Mouse (Mus musculus) brain, embryonic 14.5 days (tissue): Measurements from ENCODE around the gene Kctd15.

Experiments
- CTCF ChIP-seq: fragments of 200-500 bp; IDR thresholded peaks from 2 replicates; pipeline ENCODE4 v1.5.1; 2012; ENCODE audit warnings: inconsistent platforms, mild to moderate bottlenecking, moderate library complexity, borderline replicate concordance; ENCODE audit not compliant: insufficient read depth, insufficient read length; ENCODE audit errors: extremely low read depth
- POLR2A ChIP-seq: fragments of 200-500 bp; IDR thresholded peaks from 2 replicates; pipeline ENCODE4 v1.6.1; 2012; ENCODE audit warnings: mild to moderate bottlenecking, inconsistent platforms, borderline replicate concordance; ENCODE audit not compliant: poor library complexity, insufficient read depth, insufficient read length, severe bottlenecking; ENCODE audit errors: extremely low read depth

DNA sequence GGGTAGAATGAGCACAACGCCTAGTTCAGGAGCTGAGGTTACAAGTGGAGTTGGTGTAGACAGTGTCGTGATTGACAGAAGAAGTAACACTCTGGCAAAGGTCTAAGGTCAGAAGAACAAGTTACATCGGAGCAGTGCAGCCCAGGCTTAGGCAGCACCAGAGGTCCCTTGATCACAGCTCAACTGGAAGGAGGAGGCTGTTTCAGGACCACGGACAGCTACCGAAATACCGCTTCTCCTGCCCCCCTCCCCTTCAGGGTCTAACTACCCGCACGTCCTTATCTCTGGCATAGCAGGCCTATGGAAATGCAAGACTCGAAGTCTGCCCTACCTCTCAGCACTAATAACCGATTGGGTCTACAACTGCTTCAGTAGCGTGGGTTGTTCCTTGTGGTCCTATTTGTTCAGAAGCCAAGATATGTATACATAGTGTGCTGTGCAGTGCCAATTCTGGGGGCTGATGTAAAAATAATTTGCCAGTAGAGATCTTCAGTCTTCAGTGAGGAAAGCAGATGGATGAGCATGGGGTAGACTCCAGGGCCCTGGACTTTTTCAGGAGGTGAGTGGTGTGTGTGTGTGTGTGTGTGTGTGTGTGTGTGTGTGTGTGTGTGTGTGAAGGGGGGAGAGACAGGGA, 46.3 kb upstream of the Kctd15 start:
- TF ChIP-seq CTCF (no peak), POLR2A (no peak)
